Mouse (Mus musculus): ENCODE data around the gene Wnk4. TPM values are rescaled to one million over a fixed set of nuclear protein-coding genes. Genes with fewer than 3 reads are reported as not detected.

The Wnk4 gene
- polyA plus RNA-seq, 1 experiment from 2014 or later: 13.7 TPM

DNA sequence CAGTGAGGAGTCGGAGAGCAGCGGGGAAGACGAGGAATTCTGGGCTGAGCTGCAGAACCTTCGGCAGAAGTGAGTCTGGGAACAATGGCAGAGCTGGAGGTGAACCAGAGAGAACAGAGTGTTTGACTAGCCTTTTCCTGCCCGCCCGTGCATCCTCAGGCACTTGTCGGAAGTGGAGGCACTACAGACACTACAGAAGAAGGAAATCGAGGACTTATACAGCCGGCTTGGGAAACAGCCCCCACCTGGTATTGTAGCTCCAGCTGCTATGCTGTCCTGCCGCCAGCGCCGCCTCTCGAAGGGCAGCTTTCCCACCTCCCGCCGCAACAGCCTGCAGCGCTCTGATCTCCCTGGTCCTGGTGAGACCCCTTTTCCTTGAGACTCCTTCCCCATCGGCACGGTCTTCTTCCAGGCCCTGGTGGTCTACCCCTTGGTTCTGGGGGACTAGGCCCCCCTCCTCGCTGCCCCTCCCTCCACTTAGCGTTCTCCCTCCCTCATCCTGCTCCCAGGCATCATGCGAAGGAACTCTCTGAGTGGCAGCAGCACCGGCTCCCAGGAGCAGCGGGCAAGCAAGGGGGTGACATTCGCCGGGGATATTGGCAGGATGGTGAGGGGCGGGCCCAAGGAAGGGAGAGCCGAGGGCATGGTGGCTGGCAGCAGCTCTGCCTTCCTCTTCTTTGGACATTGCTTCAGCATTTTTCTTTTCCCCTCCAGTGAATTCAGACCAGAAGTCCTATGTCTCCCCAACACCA lies 16.1 kb downstream of the Wnk4 start:
- Histone ChIP-seq H3K27ac (ENCODE audit: low read depth, low read length) (no peak overlapping the region), H3K4me3 (ENCODE audit: low read depth, low read length) (0 out of 2 replicates have a peak overlapping the region, but pooled peaks have one; percentile 2), H3K4me1 (ENCODE audit: control insufficient read depth, insufficient read depth, low read length) (peaks cover 20% of the 10 kb centered on the region), H3K36me3 (ENCODE audit: control insufficient read depth, insufficient read depth, low read length) (peaks cover 2% of the 10 kb centered on the region; the same call in 1 of the 2 replicates), H3K9me3 (replicated peaks; ENCODE audit: control insufficient read depth, low read length) (no peaks in the 10 kb centered on the region), H3K4me2 (peak overlapping the region; percentile 47), H3K27me3 (ENCODE audit: control insufficient read depth, insufficient read depth, low read length) (0 out of 2 replicates have a peak, but pooled peaks cover 5% of the 10 kb centered on the region), H3K9ac (ENCODE audit: low read depth, low read length) (no peak overlapping the region)
- ATAC-seq (replicated peaks; ENCODE audit: insufficient number of reproducible peaks, low FRiP score, low TSS enrichment): no peak
- 31% methylated on average over 27 of the region's 27 CpGs for WGBS (ENCODE audit: insufficient replicate concordance)

DNA sequence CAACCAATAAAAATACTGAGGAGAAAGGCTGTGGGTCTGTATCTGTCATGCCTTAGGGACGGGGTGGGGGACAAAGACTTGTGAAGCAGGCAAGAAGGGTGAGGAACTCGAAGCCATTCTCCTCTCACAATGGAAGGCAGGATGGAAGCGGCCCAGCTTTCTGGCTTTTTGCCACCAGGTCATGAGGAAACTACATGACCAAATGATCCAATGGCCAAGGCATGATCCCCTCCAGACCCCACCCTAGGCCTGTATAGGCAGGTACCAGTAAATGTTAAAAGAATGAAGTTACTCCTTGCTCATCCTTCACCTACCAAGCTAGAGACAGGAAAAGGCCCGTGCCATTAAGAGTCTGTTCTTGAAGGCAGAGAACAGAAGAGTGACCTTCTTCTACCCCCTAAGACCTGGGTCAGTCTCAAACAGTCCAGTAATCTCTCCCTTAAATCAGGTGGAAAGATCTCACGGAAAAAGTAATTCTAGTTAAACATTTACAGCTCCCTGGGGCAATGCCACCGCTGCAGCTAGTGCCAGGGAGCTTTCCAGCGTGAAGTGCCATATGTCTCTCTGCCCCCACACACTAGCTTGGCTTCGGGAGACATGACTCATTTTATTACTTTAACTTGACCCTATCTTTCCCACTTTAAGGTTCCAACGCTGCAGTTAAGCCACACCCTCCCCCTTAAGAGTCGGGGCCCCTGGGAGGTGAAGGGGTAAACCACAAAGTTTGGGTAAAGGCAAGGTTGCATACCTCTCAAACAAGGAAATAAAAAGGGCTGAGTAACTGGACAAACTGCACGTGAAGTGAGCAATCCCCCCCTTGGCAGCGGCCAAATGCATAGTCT lies 17.2 kb downstream of the Wnk4 start:
- Histone ChIP-seq H3K4me2 (peak overlapping the region; percentile 75), H3K4me3 (ENCODE audit: low read depth, low read length) (peak overlapping the region; percentile 72), H3K27me3 (ENCODE audit: control insufficient read depth, insufficient read depth, low read length) (0 out of 2 replicates have a peak, but pooled peaks cover 5% of the 10 kb centered on the region), H3K36me3 (ENCODE audit: control insufficient read depth, insufficient read depth, low read length) (peaks cover 2% of the 10 kb centered on the region; the same call in 1 of the 2 replicates), H3K9ac (ENCODE audit: low read depth, low read length) (peak overlapping the region; percentile 77), H3K4me1 (ENCODE audit: control insufficient read depth, insufficient read depth, low read length) (peaks cover 20% of the 10 kb centered on the region), H3K27ac (ENCODE audit: low read depth, low read length) (no peak overlapping the region), H3K9me3 (replicated peaks; ENCODE audit: control insufficient read depth, low read length) (no peaks in the 10 kb centered on the region)
- 72% methylated on average over 12 of the region's 12 CpGs for WGBS (ENCODE audit: insufficient replicate concordance)
- no peak for ATAC-seq (replicated peaks; ENCODE audit: insufficient number of reproducible peaks, low FRiP score, low TSS enrichment)

DNA sequence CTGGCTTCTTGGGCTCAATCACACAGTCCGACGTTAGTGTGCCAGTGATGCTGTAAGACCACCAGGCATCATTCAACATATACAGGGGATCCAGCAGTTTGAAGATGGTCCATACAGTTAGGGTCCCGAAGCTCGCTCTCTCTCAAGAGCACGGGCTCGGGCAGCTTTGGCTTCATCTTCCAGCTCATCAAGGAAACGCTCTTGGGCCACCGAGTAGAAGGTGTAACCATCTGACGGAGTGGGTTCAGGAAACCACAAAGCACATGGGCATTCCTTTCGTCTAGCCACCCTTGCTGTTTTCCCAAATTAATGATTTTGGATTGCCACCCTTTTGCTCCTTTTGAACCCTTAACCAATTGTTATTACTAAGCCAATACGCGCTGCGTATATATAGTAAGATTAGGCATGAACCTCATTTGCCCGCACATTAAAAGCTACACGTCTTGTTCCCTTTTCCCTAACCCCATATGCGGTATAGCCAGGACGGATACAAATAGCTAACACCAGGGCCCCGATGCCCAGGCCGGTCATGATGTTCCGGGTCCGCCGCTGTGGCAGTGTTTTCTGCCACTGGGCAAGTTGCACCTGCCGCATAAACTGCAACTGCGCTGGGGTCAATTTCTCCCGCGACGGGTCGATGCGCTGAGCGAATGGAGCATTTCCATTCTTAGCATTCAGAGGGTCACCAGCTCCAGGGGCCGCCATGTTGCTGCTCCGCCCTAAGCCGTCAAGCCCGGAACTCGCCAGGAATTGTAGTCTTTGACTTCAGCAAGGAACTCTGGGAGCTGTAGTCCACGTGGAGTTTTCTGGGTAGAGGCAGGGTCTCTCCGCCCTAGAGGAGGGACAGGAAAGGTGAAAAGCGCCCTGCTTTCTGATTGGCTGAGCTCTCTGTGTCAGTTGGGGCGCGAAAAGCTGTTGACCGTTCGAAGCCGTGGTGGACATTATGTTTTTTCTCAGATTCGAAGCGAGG lies 18.1 kb downstream of the Wnk4 start, which contains the start of the genes Cntd1 and Coa3:
TSS of gene Cntd1 (plus strand) at position 790 of the 970 bp plus-strand sequence.
TSS of gene Coa3 (minus strand) at position 892 of the 970 bp plus-strand sequence.
- H3K4me3 ChIP-seq (ENCODE audit: low read depth, low read length): peak within 1 kb of the TSS; percentile 72
- H3K4me1 ChIP-seq (ENCODE audit: control insufficient read depth, insufficient read depth, low read length): peaks cover 20% of the 10 kb centered on the region
- 8% methylated on average over 45 of the region's 45 CpGs for WGBS (ENCODE audit: insufficient replicate concordance)
- peak; percentile 89 for ATAC-seq (replicated peaks; ENCODE audit: insufficient number of reproducible peaks, low FRiP score, low TSS enrichment)
- H3K9me3 ChIP-seq (replicated peaks; ENCODE audit: control insufficient read depth, low read length): no peaks in the 10 kb centered on the region
- peak within 1 kb of the TSS; percentile 77 for H3K9ac ChIP-seq (ENCODE audit: low read depth, low read length)
- peak within 1 kb of the TSS; percentile 50 for H3K27ac ChIP-seq (ENCODE audit: low read depth, low read length)
- peaks cover 2% of the 10 kb centered on the region; the same call in 1 of the 2 replicates for H3K36me3 ChIP-seq (ENCODE audit: control insufficient read depth, insufficient read depth, low read length)
- H3K4me2 ChIP-seq: peak within 1 kb of the TSS; percentile 75
- H3K27me3 ChIP-seq (ENCODE audit: control insufficient read depth, insufficient read depth, low read length): 0 out of 2 replicates have a peak, but pooled peaks cover 5% of the 10 kb centered on the region

DNA sequence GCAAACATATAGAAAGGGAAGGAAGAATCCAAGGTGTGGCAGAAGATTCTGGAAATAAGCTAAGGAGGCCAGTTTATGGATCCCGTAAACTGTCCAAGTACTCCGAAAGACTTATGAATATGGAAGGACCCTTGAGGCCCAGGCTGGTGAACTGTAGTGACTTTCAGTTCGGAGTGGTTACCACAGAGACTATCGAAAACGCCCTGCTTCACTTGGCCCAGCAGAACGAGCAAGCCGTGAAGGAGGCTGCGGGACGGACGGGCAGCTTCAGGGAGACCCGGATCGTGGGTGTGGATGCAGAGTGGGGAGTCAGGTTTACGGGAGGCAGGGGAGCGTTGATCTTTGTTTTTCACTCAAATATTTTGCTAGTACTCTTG lies 18.8 kb downstream of the Wnk4 start:
- Histone ChIP-seq H3K27me3 (ENCODE audit: control insufficient read depth, insufficient read depth, low read length) (0 out of 2 replicates have a peak, but pooled peaks cover 5% of the 10 kb centered on the region), H3K9ac (ENCODE audit: low read depth, low read length) (no peak overlapping the region; the same call in 1 of the 2 replicates), H3K4me2 (peak overlapping the region; percentile 75), H3K9me3 (replicated peaks; ENCODE audit: control insufficient read depth, low read length) (no peaks in the 10 kb centered on the region), H3K27ac (ENCODE audit: low read depth, low read length) (no peak overlapping the region), H3K4me3 (ENCODE audit: low read depth, low read length) (peak overlapping the region; percentile 72), H3K36me3 (ENCODE audit: control insufficient read depth, insufficient read depth, low read length) (peaks cover 2% of the 10 kb centered on the region; the same call in 1 of the 2 replicates), H3K4me1 (ENCODE audit: control insufficient read depth, insufficient read depth, low read length) (peaks cover 20% of the 10 kb centered on the region)
- WGBS (ENCODE audit: insufficient replicate concordance): 44% methylated on average over 14 of the region's 14 CpGs
- no peak; the same call in 1 of the 2 replicates for ATAC-seq (replicated peaks; ENCODE audit: insufficient number of reproducible peaks, low FRiP score, low TSS enrichment)

DNA sequence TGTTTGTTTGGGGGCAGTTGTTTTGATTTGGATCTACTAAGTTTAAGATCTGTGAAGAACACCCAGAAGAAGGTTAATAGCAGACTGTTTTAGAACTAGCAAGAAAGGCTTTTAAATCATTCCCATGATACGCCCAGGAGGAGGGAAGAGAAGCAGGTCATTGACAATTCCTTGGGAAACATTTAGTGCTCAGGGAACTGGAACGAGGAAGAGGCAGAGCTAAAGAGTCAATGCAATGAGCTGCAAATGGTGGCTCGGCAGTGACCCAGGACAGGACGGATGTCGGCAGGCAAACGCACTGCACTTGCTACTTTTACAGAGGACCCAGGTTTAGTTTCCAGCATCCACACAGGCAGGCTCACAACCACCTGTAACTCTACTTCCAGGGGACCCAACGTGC lies 20.5 kb downstream of the Wnk4 start:
- H3K4me1 ChIP-seq (ENCODE audit: control insufficient read depth, insufficient read depth, low read length): peaks cover 20% of the 10 kb centered on the region
- H3K4me2 ChIP-seq: no peak overlapping the region
- no peak overlapping the region for H3K9ac ChIP-seq (ENCODE audit: low read depth, low read length)
- H3K9me3 ChIP-seq (replicated peaks; ENCODE audit: control insufficient read depth, low read length): no peaks in the 10 kb centered on the region
- peaks cover 5% of the 10 kb centered on the region for H3K36me3 ChIP-seq (ENCODE audit: control insufficient read depth, insufficient read depth, low read length)
- 48% methylated on average over 7 of the region's 7 CpGs for WGBS (ENCODE audit: insufficient replicate concordance)
- no peak overlapping the region for H3K27ac ChIP-seq (ENCODE audit: low read depth, low read length)
- no peak overlapping the region for H3K4me3 ChIP-seq (ENCODE audit: low read depth, low read length)
- ATAC-seq (replicated peaks; ENCODE audit: insufficient number of reproducible peaks, low FRiP score, low TSS enrichment): no peak
- 0 out of 2 replicates have a peak, but pooled peaks cover 5% of the 10 kb centered on the region for H3K27me3 ChIP-seq (ENCODE audit: control insufficient read depth, insufficient read depth, low read length)

DNA sequence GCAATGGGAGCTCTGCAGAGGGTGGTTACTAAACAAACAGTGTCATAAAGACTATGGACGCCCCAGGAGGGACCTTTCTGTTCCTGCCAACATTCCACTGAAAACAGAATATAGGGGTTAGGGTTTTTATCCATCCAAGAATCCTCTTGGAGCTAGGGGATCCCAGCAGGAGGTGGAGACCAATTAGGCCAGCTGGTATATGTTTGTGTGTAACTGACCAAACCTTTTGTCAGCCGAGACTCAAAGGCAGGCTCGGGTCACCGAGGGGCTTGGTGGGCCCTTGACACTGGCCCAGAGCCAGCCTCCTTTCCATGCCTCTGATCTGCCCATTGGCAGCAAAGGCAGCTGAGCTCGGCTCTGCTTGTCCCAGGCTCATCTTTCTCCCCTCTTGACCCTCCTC lies 22.5 kb downstream of the Wnk4 start:
- Histone ChIP-seq H3K9me3 (replicated peaks; ENCODE audit: control insufficient read depth, low read length) (no peaks in the 10 kb centered on the region), H3K27me3 (ENCODE audit: control insufficient read depth, insufficient read depth, low read length) (no peaks in the 10 kb centered on the region), H3K4me3 (ENCODE audit: low read depth, low read length) (no peak overlapping the region), H3K9ac (ENCODE audit: low read depth, low read length) (no peak overlapping the region), H3K4me1 (ENCODE audit: control insufficient read depth, insufficient read depth, low read length) (peaks cover 5% of the 10 kb centered on the region), H3K27ac (ENCODE audit: low read depth, low read length) (no peak overlapping the region), H3K36me3 (ENCODE audit: control insufficient read depth, insufficient read depth, low read length) (peaks cover 6% of the 10 kb centered on the region), H3K4me2 (no peak overlapping the region)
- WGBS (ENCODE audit: insufficient replicate concordance): 51% methylated on average over 5 of the region's 5 CpGs
- no peak for ATAC-seq (replicated peaks; ENCODE audit: insufficient number of reproducible peaks, low FRiP score, low TSS enrichment)

DNA sequence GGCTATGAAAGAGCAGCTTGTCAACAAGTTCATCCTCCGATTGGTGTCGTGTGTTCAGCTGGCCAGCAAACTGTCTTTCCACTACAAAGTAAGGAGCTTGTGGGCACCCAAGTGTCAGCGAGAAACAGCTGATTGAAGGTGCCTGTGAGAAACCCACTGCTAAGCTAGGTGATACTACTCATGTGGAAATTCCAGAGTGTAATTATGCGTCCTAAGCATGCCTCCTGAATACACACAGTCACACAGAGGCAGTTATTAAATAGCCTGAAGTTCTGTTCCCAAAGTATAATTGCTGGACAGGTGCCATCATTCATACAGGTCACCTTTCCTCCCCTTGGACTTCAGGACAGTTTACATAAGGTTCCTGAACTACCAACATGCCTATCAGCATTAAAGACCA lies 23.4 kb downstream of the Wnk4 start:
- Histone ChIP-seq H3K36me3 (ENCODE audit: control insufficient read depth, insufficient read depth, low read length) (peaks cover 9% of the 10 kb centered on the region), H3K9ac (ENCODE audit: low read depth, low read length) (no peak overlapping the region), H3K27me3 (ENCODE audit: control insufficient read depth, insufficient read depth, low read length) (no peaks in the 10 kb centered on the region), H3K4me2 (no peak overlapping the region), H3K4me3 (ENCODE audit: low read depth, low read length) (no peak overlapping the region), H3K9me3 (replicated peaks; ENCODE audit: control insufficient read depth, low read length) (no peaks in the 10 kb centered on the region), H3K27ac (ENCODE audit: low read depth, low read length) (no peak overlapping the region), H3K4me1 (ENCODE audit: control insufficient read depth, insufficient read depth, low read length) (no peaks in the 10 kb centered on the region)
- 59% methylated on average over 4 of the region's 4 CpGs for WGBS (ENCODE audit: insufficient replicate concordance)
- no peak for ATAC-seq (replicated peaks; ENCODE audit: insufficient number of reproducible peaks, low FRiP score, low TSS enrichment)
